Mouse (Mus musculus) adrenal gland, postnatal 36 days (tissue): Measurements from ENCODE around the gene Olfr16. TPM values are rescaled to one million over a fixed set of nuclear protein-coding genes. Genes with fewer than 3 reads are reported as not detected.

Source experiments
- DNase-seq, 2 experiments: peaks; one replicate each; pipeline ENCODE4 v3.0.0; 2021; ENCODE audit warnings: mixed read lengths in 1 of 2
- long read RNA-seq, 2 experiments: library from polyadenylated mRNA; stranded (forward); transcript quantifications; one replicate each; pipeline ENCODE4 v2.0.0; 2021; ENCODE audit warnings: borderline sequencing depth in 2 of 2
- total RNA-seq, 2 experiments: library from RNA; stranded (reverse); gene quantifications; 2 replicates each; pipeline ENCODE4 v1.2.3; 2021

Gene Olfr16
- total RNA-seq = not detected
- long read RNA-seq, experiment 1 = 0 reads
- long read RNA-seq, experiment 2 = 0 reads

DNA sequence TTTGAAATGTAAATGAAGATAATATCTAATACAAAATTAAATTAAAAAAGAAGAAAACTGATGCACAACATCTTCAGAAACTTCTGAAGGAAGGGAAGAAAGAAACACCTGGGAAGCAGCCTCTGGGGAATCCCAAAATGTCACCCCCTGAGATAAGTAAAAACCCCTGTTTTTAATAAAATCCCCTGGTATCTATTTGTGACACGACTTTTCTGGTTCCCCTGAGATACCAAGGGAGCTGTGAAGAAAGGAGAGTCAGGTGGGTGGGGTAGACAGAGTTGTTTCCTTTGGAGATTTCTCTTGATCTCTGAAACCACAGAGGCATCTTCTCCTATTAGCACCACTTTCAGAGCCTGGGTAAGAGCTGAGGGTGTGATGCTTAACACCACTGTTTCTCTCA is at the start of gene Olfr16:
Olfr16 (plus strand) TSS at position 250 of the 400 bp plus-strand sequence.
- DNase-seq = no peak

DNA sequence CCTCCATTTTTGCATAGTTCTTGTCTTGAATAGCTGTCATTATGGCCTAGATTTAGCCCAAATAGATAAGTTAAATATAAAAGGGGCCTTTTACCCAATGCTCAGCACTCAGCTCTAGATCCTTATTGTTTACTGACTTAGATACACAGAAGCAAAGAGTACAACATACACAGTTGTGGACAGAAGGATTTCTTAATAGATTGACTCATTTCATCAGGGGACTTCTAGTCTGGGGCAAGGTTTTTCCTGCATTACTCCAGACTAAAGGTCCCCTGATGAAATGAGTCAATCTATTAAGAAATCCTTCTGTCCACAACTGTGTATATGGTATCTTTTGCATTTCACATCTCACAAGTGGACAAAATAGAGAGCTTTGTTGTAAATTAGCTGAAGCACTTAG is 46.9 kb upstream of the Olfr16 start:
- DNase-seq = no peak

DNA sequence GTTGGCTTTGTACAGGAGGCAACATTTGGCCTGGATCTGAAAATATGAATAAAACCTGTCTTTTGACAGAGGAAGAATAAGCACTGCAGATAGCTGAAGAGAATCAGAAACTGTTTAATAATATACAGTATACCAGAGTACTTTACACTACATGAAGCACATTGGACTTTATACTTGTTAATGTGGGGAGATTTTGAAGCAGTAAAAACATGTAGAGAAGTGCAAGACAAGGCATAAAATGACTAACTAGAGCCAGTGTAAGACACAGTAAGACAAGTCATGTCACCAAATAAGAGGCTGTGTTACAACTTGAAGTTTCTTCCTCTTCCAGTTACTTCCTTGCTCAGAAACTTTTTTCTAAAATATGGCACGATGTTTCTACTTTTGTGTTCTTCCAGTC is 33.1 kb upstream of the Olfr16 start:
- DNase-seq = no peak

DNA sequence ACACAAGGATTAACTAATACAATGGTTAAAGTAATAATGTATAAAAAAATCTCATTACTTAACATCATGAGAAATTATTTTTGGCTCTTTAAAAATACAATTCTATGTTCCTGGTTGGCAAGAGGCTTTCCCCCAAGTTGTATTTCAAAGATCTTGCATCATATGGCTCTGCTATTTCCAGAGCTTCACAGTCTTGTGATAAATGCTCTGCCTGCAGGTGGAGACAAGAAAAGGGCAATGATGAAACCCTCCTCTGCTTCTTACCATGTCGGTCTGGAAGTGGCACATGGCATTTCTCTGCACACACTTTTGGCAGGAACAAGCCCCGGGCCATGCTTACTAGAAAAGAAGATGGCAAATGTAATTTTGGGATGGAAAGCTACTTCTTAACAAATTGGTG is 31.8 kb upstream of the Olfr16 start:
- no peak for DNase-seq

DNA sequence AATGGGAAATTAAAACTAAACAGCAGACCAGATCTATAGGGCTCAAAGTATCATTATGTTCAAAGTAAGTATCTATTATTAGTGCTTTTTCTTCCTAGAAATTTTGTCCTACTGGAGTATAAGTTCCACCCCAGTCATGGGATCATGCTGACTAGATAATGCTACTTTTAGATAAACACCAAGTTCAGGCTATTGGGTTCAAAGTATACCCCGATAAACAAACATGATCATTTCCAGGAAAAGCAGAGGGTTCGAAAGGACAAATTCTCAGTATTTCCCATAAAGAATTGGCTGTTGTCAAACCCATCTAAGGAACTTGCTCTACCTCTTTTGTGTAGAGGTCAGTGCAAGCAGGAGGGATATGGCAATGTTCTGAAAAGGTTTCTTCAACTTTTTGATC is 18.0 kb upstream of the Olfr16 start:
- DNase-seq = no peak

DNA sequence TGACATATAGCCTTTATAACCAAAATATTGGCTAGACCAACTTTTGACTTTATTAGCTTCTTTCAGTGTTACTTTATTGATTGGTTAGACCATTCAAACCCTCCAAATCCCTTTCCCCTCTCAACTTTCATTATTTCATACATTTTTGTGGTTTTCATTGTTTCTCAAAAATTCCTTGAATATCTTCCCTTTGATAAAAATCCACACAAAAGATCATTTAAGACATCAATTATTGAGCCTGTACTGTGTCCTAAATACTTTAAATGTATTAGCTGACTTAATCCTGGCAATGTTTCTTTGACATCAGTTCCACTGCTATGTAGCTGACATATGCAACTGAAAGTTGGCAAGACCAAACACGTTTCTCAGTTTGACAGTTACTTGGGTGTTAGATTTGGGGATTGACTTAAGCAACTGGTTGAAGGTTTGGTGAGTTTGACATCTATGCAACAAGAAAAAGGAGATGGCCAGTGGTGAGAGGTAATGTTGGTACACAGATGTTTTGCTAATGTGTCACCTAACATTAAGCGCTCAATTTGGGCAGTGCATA is 1.0 kb downstream of the Olfr16 start:
- no peak for DNase-seq

DNA sequence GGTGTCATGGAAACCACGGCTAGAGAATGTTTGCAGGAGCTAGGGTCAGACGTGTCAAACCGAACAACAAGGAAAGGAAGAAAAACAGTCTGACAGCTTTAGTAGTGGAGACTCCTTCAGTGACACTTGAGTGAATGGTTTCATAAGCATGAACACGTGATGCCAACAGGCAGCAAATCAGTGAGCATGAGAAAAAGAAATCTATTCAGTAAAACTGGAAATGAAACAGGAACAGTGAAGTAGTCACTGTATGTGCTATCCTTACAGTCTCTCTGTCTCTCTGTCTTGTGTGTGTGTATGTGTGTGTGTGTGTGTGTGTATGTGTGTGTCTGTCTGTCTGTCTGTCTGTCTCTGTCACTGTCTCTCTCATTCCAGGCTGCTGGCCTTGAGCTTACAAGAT is 5.2 kb downstream of the Olfr16 start:
- DNase-seq = no peak

DNA sequence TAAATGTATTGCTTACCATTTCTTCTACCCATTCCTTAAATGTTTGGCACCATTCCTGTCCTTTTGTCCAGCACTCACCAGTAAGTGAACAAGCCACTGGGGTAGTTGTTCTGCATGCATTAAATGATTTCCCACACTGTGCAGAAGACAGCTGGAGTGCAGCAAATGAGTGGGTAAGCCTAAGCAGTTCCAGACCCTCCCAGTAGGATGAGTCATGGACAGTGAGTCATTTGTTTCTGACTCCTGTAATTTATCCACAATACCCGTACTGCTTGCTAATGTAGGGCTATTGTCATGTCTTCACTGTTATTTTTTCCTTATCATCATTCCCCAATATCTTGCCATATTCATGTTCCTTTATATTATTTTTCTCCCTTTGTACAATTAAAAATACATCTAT is 10.2 kb downstream of the Olfr16 start:
- no peak for DNase-seq

DNA sequence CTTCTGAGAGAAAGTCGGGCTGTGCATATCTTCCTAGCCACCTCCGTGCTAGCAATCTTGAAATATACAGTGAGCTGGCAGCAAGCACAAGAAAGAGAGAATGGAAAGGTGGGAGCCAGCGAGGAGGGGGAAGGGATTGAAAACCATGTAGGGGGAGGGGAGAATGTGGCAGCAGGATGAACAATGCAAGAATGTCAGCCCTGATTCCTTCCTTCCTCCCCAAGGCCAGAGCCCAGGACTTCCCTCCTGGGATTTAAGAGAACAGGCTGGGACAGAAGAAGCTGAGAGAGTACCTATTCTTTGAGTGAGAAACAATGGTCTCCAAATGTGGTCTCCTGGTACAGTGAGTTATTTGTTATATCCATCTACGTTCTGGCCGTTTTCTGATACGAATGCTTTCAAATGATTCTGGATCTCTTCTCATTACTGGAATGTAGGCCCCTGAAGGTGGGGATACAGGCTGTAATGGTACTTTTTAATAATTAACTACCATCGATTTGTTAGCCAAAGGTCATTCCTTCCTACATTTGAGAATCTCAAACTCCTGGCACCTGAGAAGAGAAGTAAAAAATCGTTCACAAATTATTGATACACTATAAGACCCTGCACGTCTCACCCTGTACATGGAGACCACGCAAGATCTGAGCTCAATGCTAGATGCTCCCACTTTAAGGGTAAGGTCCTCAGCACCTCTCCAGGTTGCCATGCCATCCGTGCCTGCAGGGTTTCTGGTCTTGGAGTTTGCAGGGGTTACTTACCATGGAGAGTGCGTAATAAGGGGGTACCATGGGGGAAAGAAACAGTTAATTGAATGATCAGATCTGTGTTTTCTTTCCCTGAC is 39.8 kb downstream of the Olfr16 start:
- DNase-seq = no peak

DNA sequence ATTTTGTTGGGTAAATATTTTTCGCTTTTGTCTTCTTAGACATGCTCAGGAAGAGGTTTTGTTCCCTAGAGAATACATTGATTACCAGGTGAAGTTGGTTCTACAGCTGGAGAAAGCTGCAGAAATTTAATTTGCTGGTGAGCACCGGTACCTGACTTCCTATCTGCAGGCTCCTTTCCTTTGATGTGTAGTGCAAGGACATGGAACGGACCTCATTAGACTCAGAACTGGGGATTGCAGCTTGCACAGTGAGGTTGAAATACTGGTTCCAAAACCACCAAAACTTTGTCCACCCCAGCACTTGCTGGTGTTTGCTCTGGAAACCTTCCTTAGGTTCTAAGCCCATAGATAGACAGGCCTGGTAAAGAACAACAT is 40.4 kb downstream of the Olfr16 start:
- no peak for DNase-seq

Other genes with a start within 250 kb of the Olfr16 start
- gene Apcs, start 55.4 kb upstream of the Olfr16 start, total RNA-seq = not detected
- gene Olfr1408, start 187.0 kb downstream of the Olfr16 start, total RNA-seq = not detected
- gene Olfr1406, start 240.2 kb downstream of the Olfr16 start, total RNA-seq = not detected
- gene Olfr218, start 247.4 kb downstream of the Olfr16 start, total RNA-seq = not detected